Mouse (Mus musculus) retina, postnatal 7 days (tissue): ENCODE measurements at regions not wholly inside any gene's neighbourhood (a gene's known extent, or its start where the extent isn't known, plus 50 kb on each side); places are given as distances from the start of the nearest gene placed in this dataset.
"Not testable (repeated sequence)": the region's sequence is repeated elsewhere in the genome, so short reads cannot be mapped to it uniquely, and the experiment has no call there.

ENCODE experiments used
- DNase-seq: peaks from one replicate; pipeline ENCODE4 v3.0.0-alpha.2; 2012; ENCODE audit warnings: low read depth, low spot score

DNA sequence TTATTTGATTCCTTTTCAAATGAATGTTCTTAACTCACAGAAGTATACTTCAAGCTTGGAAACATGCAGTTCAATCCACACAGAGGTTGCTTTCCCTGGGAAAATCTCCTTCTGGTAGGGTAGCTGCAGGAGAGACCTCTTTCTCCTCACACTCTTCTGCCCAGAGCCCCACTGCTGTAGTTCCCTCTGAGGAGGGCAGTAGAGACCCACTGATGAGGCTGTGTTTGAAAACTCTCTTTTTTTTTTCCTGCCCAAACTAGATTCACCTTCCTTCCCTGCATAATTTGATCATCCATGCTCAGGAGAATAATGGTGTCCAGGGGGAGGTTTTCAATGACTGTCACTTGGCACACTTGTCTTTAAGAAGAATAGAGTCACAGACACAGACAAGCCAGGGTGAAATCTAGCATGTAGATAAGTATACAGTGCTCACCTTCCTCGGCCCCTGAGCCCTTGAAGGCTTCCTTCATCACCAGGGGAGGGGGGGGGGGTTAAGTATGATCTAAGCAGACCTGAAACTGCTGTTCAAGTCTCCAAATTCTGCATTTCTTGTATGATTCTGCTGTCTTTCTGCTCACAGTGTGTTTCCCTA is 457.3 kb upstream of the Nrsn1 start:
- peak; percentile 14 for DNase-seq

DNA sequence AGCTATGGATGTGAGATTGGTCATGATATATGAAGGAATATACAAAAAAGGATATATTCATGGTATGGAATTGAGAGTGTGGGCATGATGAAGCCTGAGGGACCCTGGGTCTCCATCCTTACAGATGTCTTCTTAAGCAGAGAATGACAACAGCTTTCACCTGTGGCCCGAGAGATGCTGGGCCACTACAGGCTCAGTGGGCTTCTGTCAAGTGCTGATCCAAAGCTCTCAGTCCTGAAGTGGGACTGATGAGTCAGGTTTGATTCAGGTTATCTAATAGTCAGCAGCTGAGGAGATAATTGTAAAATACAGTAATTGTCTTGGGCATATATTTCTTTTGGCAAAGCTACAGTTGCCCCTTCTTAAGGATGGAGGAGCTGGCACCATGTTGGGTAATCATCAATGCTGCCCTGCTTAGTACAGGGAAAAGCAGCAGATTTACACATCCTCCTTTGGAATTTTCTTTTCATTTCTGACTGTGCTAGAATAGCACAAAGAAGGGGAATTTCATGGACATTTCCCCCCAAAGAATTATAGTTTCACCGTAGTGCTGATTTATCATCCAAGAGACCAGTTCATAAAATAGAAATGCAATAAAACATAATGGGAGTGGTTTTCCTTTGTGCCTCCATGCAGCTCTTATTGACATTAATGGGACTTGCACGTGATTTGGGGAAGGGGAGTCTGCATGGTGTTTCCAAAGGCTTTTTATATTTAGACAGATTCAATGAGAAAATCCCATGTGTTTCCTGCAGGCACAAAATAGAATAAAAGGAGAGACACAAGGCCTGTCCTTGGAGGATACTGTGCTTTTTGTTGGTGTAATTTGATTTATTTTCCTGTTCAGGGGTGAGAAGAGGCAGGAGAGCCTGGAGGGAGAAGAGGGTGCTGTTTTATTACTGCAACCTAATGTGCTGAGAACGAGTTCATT is 452.6 kb upstream of the Nrsn1 start:
- DNase-seq: no peak

DNA sequence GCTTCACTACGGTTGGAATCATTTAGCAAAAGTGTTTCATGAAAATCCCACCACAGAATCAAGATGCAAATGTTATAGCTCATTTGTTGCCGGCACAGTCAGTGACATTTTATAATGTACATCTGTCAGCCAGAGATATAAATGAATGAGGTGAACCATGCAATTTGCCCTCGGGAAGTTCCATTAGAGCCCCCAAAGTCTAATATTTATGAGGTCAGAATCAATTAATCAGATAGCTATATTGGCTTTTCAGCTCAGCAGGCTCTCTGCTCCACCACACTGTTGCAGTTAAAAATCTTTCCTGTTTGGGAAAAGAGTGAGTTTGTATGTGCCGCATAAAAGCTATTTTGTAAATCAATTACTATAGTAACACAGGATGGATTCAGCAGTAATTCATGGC is 430.7 kb upstream of the Nrsn1 start:
- DNase-seq: no peak

DNA sequence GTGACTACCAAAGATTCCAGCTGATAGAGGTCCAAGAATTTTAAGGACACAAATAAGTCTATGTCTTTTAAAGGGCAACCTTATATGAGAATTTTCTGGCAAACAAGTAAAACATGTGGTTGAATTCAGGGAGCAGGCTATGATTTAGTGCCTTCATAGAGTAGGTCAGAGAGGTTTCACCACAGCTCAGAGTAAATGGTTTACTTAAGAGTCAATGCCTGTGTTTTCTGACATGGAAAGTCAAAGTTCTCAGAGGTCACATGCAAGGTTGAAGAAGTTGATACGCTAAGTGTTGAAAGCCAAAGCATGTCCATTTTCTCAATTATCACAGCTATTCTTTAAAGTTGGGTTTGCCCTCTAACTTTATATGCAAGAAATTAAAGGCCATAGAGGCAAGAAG is 425.7 kb upstream of the Nrsn1 start:
- no peak for DNase-seq

DNA sequence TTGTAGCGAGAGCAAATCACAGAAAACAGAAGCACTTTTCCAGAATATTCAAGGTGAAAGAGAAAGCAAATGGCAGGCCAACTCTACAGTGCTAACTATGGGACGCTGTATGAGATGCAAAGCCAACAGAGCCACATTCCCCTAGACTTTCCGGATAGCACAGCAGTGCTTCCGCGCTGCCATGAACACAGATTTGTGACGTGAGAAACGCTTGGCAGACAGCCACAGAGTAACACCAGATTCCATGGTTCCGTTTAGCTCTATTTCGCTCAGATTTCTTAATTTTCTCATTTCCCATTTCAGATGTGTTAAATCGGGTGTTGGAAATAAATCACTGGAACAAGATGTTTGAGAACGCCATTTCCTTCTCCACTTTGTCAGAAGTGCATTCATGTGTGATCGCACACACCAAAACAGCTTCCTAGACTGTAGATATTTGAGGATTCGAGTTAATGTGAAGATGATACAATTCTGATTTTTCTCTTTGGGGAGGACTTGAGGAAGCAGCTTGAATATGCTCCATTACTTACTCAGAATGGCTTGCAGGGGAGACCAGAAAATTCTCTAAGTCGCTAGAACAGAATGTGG is 424.8 kb upstream of the Nrsn1 start:
- DNase-seq: no peak

DNA sequence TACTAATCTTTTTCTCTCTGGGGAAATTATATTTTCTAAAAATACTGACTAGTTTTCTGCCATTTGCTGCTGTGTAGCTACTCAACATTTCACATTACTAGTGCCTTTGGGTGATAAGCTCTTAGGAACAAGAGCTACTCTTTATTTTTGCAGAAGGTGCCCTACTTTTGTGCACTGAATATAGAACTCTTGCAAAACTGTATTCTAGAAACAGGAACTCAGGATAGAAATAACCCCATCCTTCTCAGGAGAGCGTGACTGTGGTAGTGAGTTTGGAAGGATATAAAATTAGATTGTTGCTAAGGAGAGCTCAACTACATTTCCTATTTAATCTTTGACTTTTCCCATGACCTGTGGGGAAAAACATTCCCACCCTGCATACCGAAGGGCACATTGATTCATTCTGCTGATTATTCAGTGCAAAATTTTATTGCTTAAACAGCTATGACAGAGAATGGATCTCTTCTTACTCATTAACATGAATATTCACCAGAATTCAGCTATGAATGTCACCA is 408.0 kb upstream of the Nrsn1 start:
- DNase-seq: no peak

DNA sequence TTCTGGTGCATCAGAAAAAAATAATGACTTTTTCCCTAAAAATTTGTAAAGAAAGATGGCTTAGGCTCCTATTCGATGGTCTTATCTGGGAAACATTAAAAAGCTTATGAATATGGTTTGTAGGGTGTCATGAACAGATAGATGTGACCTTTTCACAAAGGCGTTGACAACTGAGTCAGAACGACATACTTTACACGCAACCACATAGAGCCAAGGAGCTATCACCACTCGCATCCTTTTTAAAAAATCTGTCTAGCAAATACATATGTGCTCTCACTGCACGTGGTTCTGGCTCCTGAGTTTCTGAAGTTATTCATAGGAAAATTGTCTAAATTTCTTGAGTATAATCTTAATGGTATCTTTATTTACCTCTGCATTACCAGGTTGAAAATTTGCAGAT is 404.9 kb upstream of the Nrsn1 start:
- DNase-seq: no peak

DNA sequence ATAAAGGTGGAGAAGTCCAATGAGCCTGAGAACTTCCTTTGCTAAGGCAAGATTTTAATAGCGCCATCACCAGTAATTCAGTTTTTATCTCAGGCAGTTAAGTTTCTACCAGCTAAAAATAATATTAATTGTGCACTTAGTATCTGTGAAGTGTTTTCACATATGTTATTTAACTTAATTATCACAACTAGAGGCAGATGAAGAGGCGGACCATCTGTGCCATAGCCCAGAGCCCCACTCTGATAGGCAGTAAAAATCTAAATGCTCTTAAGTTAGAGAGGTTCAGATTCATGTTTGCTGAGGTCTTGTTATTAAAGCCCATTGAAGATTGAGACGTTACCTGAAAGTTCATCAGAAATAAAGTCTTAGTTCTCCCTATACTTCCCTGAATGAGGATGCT is 395.7 kb upstream of the Nrsn1 start:
- no peak for DNase-seq

DNA sequence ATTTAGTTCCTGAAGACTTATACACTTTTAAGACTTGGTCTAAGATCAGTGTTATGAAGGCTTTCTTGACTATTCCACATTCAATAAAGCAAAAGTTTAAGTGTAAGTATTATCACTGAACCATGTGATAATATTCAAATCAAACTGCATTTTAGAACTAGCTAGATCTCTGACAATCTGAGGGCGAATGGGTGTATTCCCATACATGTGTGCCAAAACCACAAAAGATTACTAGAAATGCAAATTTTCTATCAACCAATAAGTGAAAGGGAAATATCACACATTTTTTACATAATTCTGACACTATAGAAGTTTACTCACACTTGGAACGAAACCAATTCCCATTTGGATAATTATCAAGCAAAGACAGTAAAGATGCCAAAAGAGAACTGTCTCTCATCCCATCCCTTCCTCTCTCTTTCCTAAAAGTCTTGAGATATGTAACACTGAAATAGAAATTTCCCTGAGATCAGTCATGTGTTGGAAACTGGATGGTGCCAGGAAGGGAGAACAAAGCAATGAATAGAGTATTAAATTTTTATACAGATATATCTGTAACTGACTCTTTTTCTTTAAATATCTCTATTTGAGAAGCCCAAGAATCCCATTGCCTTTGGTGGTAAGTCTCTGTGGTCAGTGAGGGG is 394.8 kb upstream of the Nrsn1 start:
- DNase-seq: no peak

DNA sequence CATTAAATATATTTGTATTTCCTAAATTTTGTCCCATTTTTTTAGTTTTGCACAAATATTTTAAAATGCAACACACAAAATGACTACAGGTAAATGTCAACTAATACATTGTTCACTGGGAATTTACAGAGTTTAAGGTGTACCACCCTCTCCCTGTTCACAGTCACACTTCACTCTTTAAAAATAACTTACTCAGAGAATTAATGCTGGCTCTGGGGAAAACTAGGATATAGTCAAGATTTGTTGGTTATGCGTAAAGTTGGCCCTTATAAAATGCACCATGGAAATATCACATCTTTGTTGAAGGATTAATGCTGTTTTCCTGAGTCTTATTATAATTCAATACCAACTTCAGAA is 378.1 kb upstream of the Nrsn1 start:
- no peak for DNase-seq

DNA sequence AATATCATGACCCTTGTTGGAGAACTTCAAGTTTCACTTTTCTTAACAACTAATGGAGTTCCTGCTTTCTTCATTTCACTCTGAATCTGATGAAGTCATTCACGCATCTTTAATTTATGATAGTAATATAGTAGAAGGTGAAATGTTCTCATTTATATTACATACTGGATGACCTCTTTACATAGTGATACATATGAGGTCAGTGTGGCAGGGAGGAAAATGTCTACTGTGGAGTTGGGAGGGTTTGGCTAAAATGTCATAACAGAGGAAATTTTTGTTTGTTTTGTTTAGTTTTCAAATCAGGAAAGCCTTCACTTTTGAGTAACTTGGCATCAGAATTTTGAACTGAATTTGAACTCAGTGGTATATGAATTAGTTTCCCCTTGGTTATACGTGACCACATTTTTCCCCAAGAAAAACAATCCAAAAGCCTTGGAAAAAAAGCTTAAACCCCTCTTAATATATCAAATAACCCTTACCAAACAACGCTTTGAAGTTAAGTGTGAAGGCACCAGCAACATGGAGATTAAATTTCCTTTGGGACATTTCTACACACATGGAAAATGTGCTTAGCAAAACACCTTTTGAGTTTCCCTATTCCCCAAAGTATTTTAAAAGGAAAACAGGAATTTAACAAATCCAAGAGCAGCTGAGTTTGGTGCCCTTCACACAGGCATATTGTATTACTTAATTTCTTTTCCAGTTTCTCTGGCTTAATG is 377.6 kb upstream of the Nrsn1 start:
- DNase-seq: no peak

DNA sequence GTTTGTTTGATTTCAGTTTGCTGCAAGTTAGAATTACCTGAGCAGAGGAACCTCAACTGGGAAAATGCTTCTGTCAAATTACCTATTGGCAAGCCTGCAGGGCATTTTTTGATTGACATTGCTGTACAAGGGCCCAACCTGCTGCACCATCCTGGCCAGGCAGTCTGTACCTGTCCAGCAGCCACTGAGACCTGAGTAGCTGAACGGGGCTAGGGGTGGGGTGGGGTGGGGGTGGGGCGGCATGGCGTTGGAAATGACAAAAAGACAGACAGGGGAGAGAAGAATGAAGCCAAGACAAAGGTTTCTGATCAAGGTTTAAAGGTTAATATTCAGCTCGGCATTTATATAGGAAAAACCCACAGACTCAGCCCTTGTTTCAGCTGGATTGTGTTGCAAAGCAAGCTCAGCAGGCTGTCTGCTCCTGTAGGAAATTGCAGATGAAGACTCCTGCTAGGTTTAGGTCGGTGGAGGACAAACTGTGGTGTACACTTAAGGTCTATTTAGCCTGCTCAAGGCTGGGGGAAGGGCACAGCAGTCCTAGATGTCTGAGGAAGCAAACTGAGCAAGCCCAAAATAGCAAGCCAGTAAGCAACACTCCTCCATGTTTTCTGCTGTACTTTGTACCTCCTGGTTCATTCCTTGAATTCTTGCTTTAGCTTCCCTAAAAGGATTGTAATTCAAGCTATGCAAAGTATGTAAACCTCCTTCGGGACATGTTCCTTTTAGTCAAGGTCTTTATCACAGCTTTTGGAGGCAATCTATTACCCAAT is 369.4 kb upstream of the Nrsn1 start:
- no peak for DNase-seq

DNA sequence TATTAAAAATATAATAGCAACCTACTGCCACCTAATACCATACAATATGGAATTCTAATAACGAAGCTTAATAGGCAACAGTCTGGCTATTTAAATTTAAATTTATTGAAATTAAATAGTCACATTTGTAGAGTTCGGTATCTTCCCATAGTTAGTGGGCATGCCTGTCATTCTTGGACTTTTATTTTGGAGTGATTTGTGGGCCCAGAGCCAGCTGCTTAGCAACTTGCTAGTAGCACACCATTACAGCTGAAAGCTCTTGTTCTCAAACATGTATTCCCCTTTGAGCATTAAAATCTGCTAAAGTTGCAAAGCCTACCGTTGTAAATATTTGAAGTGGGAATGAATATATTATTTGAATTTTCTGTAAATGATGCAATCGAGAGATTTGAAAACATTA is 359.2 kb upstream of the Nrsn1 start:
- peak; percentile 11 for DNase-seq

DNA sequence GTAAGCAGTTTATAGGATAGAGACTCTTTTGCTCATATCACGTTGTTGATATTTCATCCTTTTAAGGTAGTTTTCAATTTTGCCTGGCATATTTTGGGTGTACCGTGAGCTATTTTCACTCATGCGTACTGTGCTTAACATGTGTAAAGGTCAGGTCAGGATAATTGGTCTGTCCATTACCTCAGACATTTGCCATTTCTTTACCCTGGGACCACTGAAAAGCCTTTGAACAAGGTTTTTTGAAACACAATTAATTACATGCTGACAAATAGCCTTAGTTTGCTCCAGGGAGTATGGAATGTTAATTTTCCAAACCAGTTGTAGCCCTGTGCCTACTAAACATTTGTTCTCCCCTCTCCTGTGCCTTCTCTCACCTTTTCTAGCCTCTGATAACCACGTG is 347.3 kb upstream of the Nrsn1 start:
- DNase-seq: no peak

DNA sequence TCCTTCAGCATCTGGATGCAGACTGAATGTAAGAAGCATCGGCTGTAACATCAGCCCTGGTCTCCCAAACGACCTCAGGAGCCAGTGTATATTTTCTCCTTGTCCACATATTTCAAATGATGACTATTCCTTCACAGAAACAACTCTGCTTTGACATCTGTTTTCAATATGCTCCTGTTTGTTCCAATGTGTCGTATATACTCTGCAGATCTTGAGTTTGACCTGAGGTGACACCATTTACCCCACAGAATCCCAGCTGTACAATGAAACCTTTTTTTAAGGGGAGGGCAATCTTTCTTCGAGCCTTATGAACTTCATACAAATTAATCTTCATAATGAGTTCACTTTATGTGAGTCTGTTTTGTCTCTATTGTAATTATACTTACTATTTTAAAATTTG is 341.7 kb upstream of the Nrsn1 start:
- DNase-seq: no peak

DNA sequence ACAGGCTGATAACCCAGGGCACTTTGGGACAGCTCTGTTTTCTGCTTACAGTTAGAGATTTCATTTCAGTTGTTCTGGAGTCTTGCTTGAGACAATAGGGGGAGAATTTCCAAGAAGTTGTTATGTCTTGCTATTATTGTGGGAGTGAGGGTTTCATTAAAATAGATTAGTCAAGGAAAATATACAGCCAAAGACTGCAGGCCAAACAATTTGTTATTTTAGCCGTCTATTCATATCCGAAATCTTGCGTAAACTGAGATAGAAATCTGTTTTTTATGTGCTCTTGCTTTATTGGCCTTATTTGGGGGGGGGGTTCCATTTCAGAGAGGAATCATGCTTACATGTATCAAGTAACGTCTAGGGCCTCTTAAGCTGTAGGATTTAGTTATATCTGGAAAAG is 339.3 kb upstream of the Nrsn1 start:
- no peak for DNase-seq

DNA sequence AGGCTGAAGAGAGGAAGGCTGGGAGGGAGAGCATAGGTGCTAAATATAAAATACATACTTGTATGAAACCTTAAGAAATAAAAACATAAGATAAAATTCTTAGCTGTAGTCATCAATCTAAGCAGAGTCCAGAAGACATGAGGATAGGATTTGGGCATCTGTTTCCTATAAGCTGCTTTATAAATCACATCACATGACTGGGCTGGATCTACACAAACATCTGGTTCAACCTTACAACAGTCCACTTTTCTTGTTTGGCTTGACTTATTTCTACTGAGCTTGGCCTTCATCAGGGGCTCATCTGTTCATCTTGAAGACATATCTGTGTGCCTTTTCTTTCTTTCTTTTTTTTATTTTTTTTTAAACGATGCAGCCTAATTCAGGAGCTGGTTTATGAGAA is 338.9 kb upstream of the Nrsn1 start:
- DNase-seq: no peak

DNA sequence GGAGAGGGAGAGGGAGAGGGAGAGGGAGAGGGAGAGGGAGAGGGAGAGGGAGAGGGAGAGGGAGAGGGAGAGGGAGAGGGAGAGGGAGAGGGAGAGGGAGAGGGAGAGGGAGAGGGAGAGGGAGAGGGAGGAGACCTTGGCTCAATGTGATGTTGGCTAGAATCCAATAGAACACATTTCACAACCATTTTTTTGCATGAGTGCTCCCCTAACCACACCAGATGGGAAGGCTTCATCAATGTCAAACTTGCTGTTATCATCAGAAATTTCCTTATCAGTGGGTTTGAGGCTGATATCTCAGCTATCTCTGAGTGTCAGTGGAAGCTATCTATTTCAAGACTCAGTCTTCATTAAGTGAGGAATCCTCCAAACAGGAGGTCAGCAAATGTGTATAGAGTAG is 331.0 kb upstream of the Nrsn1 start:
- DNase-seq: not testable (repeated sequence)

DNA sequence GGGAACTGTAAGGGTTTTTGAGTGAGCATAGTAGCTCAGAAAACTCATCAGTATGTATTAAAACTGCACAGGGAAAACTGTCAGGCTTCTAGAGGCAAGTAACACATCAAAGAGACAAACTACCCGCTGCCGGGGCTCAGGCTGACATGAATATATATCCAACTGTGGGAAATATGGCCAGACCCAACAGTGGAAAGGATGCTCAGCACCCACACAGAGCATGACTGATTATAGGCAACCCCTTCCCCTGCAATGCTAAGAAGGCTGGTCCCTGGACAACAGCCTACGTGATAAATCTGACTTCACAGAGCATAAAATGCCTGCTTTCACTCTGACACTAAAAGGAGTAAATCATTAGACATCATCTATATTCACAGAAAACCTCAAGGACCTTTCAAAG is 324.3 kb upstream of the Nrsn1 start:
- no peak for DNase-seq

DNA sequence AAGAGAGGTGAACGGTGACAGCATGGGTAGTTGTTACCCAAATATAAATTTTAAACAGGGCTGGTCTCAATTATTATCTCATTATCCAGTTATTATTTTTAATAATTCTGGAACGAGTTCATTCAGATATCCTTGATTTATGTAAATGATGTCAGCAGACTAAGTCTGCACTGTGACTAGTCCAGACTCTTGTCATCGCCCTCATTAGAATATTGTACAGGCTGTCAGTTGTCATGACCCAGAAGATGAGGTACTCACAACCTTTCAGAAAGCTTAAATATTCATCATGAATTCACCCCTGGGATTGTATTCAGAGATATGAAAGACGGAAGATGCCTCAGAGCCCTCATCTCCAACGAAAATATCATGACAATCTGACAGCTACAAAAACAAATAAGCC is 300.3 kb upstream of the Nrsn1 start:
- DNase-seq: no peak

DNA sequence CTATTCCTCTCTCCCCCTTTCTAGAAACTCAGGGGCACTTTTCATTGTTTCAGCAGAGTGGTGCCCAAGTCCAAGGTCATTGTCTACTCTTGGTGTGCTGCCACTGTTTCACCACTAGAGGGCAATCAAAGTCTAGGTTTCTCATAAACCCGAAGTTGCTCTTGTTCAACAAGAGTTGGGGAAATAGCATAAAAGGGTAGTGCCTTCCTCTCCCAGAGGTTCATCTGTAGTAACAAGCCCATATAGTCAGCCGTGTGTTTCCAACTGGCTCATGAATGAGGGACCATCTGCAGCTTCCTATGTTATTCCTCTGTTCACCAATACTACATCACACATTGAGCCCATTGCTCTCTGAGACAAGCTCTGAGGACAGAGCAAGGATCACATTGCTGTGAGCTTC is 292.4 kb upstream of the Nrsn1 start:
- peak; percentile 27 for DNase-seq
